Mouse (Mus musculus) lung, postnatal 14 days (tissue): ENCODE measurements around the gene Nrp1.

Experiments
- DNase-seq: peaks from one replicate; pipeline ENCODE4 v3.0.0; 2021

The Nrp1 gene

GRCm38 (mm10) chr8:128423813-128424212 is 65.4 kb downstream of the Nrp1 start:
- no peak for DNase-seq

GRCm38 (mm10) chr8:128424626-128425333 is 66.4 kb downstream of the Nrp1 start:
- no peak for DNase-seq

GRCm38 (mm10) chr8:128427071-128427470 is 68.7 kb downstream of the Nrp1 start:
- no peak for DNase-seq

- DNase-seq: no peak
These were observed 70.6 kb downstream of the Nrp1 start for GRCm38 (mm10) chr8:128428971-128429370.

- no peak for DNase-seq
These were observed 72.7 kb downstream of the Nrp1 start for GRCm38 (mm10) chr8:128431082-128431481.

GRCm38 (mm10) chr8:128435749-128436148 is 77.3 kb downstream of the Nrp1 start:
- no peak for DNase-seq

- peak; percentile 32 for DNase-seq
These were observed 78.9 kb downstream of the Nrp1 start for GRCm38 (mm10) chr8:128437156-128437825.

GRCm38 (mm10) chr8:128441407-128441806 is 83.0 kb downstream of the Nrp1 start:
- no peak for DNase-seq

GRCm38 (mm10) chr8:128445596-128445995 is 87.2 kb downstream of the Nrp1 start:
- no peak for DNase-seq

GRCm38 (mm10) chr8:128446636-128447035 is 88.2 kb downstream of the Nrp1 start:
- DNase-seq: no peak

GRCm38 (mm10) chr8:128447320-128447719 is 88.9 kb downstream of the Nrp1 start:
- peak; percentile 50 for DNase-seq

- no peak for DNase-seq
These were observed 92.1 kb downstream of the Nrp1 start for GRCm38 (mm10) chr8:128450390-128451032.

GRCm38 (mm10) chr8:128451121-128451520 is 92.7 kb downstream of the Nrp1 start:
- DNase-seq: no peak

GRCm38 (mm10) chr8:128453471-128453870 is 95.1 kb downstream of the Nrp1 start:
- DNase-seq: no peak

- DNase-seq: no peak
These were observed 95.6 kb downstream of the Nrp1 start for GRCm38 (mm10) chr8:128454026-128454425.

GRCm38 (mm10) chr8:128457277-128457676 is 98.9 kb downstream of the Nrp1 start:
- no peak for DNase-seq

- DNase-seq: no peak
These were observed 101.3 kb downstream of the Nrp1 start for GRCm38 (mm10) chr8:128459704-128460103.

GRCm38 (mm10) chr8:128461716-128462115 is 103.3 kb downstream of the Nrp1 start:
- DNase-seq: no peak

GRCm38 (mm10) chr8:128463162-128463561 is 104.8 kb downstream of the Nrp1 start:
- DNase-seq: no peak

GRCm38 (mm10) chr8:128464056-128464623 is 105.7 kb downstream of the Nrp1 start:
- DNase-seq: no peak

- DNase-seq: no peak
These were observed 107.1 kb downstream of the Nrp1 start for GRCm38 (mm10) chr8:128465553-128465952.

- DNase-seq: no peak
These were observed 108.5 kb downstream of the Nrp1 start for GRCm38 (mm10) chr8:128466681-128467430.

- no peak for DNase-seq
These were observed 111.7 kb downstream of the Nrp1 start for GRCm38 (mm10) chr8:128470097-128470496.
